Mouse (Mus musculus): ENCODE data around the gene Shld1. TPM values are rescaled to one million over a fixed set of nuclear protein-coding genes. Genes with fewer than 3 reads are reported as not detected.

The Shld1 gene
- total RNA-seq (2021), result 1 to 10 TPM; 7.7 to 9.0 TPM

DNA sequence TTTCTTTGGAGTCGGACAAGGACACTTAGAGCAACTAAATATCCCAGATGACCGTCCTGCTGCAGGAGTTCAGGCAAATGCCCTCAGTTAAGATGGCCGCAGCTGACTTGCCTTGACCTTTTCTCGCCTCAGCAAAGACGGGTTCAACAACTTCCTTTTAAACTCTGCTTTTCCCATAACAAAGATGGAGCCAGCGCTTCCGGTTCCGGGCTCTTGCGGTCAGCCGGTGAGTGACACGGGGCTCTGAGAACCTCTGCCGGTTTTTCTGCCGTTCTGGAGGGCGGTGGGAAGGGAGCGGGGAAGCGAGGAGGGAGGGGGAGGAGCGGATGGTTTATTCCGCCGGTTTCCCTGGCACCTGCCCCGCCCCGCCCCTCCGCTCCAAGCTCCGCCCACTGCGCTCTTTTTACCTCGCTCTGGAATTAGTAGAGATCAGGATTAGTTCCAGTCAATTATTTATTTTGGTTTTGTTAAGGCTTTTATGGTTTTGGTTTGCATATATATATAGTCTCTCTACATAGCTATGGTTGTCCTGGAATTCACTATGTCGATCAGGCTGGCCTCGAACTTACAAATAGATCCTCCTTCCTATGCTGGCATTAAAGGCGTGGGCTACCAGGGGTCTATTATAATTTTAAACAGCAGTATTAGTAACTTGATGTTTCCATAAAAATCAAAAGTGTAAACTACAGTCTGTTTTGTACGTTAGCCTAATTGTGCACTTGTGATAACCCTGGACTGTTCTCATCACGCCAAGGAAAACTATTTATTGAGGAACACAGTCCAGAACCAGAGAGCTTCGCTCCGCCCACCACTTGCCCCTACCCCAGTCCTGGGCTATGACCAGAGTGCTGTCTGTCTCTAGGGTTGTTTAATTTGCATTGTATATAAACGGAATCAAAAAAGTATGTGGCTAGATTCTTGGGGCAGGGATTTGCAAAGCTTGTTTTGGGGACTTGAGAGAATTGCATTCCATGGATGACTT, at the start of gene Shld1:
Gene Shld1 (plus strand): TSS at position 176 of the 982 bp plus-strand sequence.
- peak; percentile 92 to 93 for DNase-seq (ENCODE audit: extremely low spot score in 1 of 2, low spot score in 2 of 2)
- intact Hi-C loops (cut with DNase I), result loop anchor here (2.0 to 5.0 kb wide), 2 partner anchors 80 to 110 kb away; no protein-coding TSS in a partner anchor

- no peak for DNase-seq (ENCODE audit: extremely low spot score in 1 of 2, low spot score in 2 of 2)
Observed at GRCm38 (mm10) chr2:132638306-132638705, 48.4 kb upstream of the Shld1 start.

DNA sequence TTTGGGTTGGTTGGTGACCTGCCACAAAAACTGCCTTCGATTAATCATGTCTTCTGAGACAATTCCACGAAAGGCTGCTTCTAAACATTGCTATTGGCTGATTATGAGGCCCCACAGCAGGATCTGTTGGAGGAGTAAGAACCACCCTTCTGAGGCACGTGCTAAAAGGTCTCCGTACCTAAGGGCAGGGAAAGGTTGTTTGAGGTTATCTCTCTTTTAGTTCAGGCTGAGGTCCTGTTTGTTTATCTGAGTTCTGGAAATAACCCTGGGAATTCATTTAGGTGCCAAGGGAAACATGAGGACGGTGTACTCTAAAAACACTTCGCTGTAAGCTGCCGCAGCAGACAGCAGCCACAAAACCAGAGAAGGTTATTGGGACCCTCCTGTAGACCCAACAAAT, 47.4 kb upstream of the Shld1 start:
- no peak for DNase-seq (ENCODE audit: extremely low spot score in 1 of 2, low spot score in 2 of 2)
- intact Hi-C loops (cut with DNase I), result no loop called here

More at GRCm38 (mm10) chr2:132638306-132638705, 48.4 kb upstream of the Shld1 start:
- intact Hi-C loops (cut with DNase I), result no loop called here

DNA sequence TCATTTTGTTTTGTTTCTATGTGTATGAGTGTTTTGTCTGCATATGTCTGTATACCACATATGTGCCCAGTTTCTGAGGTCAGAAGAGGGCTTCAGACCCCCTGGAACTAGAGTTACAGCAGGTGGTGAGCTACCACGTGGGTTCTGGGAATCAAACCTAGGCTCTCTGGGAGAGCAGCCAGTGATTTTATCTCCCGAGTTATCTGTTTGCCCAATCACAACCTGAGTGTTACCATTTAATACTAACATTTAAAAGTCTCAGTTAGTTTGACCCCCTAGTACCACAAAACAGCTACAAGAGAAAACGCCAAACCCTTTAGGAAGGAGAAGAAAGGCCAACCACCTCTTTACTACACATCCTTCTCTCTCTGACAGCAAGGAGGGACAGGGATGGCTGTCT, 45.5 kb upstream of the Shld1 start:
- DNase-seq (ENCODE audit: extremely low spot score in 1 of 2, low spot score in 2 of 2), result no peak
- intact Hi-C loops (cut with DNase I), result no loop called here

- intact Hi-C loops (cut with DNase I), result no loop called here
- DNase-seq (ENCODE audit: extremely low spot score in 1 of 2, low spot score in 2 of 2), result no peak
Observed at GRCm38 (mm10) chr2:132643161-132643560, 43.6 kb upstream of the Shld1 start.

GRCm38 (mm10) chr2:132646856-132647745, 39.6 kb upstream of the Shld1 start:
- DNase-seq (ENCODE audit: extremely low spot score in 1 of 2, low spot score in 2 of 2), result no peak
- intact Hi-C loops (cut with DNase I), result no loop called here

- DNase-seq (ENCODE audit: extremely low spot score in 1 of 2, low spot score in 2 of 2), result no peak
- intact Hi-C loops (cut with DNase I), result no loop called here
Observed at GRCm38 (mm10) chr2:132649352-132649870, 37.3 kb upstream of the Shld1 start.

DNA sequence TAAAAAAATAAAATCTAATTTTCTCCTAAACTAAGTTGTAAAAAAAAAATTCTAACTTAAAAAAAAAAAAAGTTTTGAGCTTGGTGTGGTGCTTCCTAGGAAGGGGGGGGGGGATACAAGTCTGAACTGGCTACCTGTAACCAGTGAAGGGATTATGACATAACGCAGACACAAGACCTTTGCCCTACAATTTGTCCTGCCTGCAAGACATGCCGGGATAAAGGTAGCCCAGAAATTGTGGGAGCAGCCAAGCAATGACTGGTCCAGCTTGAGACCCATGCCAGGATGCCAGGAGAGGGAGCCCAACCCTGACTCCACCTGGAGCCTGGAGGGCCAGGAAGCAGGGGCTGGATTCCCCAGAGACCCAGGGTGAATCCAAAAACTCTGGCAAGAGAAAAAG, 36.2 kb upstream of the Shld1 start:
- intact Hi-C loops (cut with DNase I), result no loop called here
- no peak for DNase-seq (ENCODE audit: extremely low spot score in 1 of 2, low spot score in 2 of 2)

DNA sequence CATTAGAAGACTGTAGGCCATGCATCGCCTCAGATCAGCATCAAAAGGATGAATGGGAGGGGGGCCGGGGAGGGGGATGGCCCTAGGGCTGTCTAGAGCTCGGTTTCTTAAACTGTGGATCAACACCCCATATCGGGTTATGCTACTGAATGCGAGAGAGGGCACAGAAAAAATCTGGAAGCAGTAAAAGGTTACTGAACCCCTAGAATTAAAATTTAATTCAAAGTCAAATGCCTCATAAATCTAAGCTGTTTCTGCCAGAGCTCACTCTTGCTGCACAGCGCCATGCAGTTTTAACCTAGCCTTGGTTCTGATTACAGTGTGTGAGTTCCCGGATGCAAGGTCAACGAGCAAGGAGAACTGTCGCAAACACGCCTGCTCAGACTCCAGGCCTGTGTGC, 34.3 kb upstream of the Shld1 start:
- intact Hi-C loops (cut with DNase I), result no loop called here
- DNase-seq (ENCODE audit: extremely low spot score in 1 of 2, low spot score in 2 of 2), result no peak

DNA sequence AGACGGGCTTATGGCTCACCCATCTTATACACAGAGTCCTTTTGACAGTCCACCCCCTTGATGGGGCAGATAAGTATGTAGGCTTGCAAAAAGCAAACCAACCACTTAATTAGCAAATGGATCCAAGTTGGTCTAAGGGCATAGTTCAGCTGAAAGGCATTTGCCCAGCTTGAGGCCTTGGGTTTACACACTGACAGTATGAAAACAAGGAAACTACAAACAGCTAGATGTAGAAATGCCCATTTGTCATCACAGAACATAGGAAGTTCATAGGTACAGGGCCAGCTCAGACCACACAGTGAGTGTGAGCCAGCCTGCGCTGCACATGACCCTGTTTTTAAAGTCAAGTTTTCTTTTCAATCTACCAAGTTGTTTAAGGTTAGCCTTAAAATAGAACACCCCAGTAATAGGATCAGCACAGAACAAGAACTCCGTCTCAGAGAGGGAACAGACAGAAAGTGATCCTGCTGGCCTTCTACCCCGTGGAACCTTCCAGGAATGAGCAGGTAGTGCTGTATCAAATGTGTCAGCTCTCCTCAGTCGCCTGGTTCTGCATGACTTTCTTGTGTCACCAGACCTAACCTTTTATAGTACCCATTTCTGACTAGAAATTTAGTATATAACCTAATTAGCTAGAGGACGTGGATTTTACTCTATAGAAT, 31.8 kb upstream of the Shld1 start:
- intact Hi-C loops (cut with DNase I), result no loop called here

DNA sequence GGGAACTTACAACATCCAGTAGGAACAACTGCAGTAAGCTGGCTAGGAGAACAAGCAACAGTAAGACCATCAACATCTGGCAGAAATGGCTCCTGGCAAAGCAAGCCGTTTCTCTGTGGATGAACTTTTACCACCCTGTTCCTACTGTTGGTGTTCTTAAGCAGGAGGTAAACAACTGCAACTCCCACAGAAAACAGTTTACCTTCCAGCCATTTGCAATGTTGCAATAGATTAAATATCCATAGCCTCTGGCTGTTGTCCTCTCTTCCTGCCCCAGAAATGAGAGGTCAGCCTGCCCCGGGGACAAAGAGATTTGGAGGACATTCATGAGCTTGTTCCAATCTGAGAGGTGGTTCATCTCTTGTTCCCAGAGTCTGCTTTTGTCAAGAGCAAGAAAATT, 29.5 kb upstream of the Shld1 start:
- intact Hi-C loops (cut with DNase I), result no loop called here
- no peak for DNase-seq (ENCODE audit: extremely low spot score in 1 of 2, low spot score in 2 of 2)

More for the DNA sequence above, 31.8 kb upstream of the Shld1 start:
- no peak for DNase-seq (ENCODE audit: extremely low spot score in 1 of 2, low spot score in 2 of 2)

DNA sequence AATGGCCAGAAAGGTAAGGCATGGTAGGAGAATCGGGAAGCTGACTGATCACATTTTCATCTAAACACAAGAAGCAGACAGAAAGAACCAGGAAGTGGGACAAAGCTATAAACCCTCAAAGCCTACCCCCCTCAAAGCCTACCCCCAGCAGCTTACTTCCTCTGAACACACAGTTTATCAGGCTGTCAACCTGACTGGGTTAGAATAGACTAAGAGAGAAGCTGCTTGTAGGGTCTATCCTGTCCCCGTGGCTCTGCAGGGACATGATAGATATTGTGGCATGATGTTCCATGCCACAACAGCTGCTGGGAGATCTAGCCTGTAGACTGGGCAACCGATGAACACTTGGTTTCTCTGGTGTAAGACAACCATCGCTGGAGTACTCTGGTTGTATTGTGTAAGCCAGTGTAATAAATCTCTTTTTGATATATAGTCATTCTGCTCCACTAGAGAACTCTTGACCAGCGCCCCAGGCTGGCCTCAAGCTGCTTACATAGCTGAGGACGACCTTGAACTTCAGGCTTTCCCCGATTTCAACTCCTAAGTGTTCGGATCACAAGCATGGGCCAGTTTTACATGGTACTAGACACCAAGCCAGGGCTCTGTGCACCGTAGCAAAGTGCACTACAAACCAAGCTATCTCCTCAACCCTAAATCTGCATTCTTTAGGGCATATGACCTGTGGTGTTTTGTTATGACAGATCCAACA, 28.2 kb upstream of the Shld1 start:
- intact Hi-C loops (cut with DNase I), result no loop called here
- DNase-seq (ENCODE audit: extremely low spot score in 1 of 2, low spot score in 2 of 2), result no peak

DNA sequence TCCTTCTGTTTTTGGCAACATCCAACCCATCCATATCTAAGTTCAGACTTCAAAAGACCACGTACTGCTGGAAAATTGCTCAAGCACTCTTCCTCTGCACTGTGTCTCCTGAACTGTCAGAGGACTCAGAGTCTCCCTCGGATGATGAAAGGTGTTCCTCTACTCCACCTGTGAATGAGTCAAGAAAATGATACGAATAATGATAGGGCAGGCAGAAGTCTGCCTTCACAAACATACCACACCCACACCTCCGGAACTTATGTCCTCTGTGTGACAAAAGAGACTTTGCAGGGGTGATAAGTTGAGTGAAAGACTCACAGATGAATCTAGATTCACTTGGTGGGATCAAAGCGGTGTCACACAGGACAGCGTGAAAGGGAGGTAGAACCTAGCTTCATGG, 17.6 kb upstream of the Shld1 start:
- no peak for DNase-seq (ENCODE audit: extremely low spot score in 1 of 2, low spot score in 2 of 2)
- intact Hi-C loops (cut with DNase I), result no loop called here

DNA sequence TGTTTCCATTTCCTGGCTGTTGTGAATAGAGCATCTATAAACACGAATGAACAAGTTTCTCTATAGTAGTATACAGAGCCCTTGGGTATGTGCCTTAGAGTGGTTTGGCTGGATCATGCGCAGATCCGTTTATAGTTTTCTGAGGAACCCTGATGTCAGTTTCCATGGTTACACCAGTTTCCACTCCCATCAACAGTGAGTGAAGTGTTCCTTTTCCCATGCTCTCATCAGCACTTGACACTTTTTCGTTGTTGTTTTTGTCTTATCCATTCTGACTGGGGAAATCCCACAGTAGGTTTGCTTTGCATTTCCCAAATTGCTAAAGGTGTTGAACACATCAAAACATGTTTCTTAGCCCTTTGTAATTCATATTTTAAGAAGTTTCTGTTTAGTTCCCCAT, 16.4 kb upstream of the Shld1 start:
- DNase-seq (ENCODE audit: extremely low spot score in 1 of 2, low spot score in 2 of 2), result no peak
- intact Hi-C loops (cut with DNase I), result no loop called here

DNA sequence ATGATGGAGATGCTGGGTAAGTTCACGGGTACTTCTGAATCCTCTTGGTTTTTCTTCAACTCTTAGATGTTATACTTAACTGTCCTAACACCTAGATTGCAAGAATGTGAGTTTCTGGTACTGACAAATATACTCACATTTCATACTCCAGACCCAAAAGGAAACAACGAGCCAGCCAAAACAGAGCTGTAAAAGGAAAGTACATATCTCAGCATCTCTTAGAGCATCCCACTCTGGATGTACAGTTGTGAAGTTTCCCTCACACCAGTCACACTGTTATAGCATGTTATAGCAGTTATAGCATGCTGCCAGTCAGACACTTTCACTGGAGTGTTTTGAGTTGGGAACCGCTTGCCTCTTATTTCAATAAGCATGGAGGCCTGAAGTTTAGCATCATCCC, 14.6 kb upstream of the Shld1 start:
- no peak for DNase-seq (ENCODE audit: extremely low spot score in 1 of 2, low spot score in 2 of 2)
- intact Hi-C loops (cut with DNase I), result no loop called here

DNA sequence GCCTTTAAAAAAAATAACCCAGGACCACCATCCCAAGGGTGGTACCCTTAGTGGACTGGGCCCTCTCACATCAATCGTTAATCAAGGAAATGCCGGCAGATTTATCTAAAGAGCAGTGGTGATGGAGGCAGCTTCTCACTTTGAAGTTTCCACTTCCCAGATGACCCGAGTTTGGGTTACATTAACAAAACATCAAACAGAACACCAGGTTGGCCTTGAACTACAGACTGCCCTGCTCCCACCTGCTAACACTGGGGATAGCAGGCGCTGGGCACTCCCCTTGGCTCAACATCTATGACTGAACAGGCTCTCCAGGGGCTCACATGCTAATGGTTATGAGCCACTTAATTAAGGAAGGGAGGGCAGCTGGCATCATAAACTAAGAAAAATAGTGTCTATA, 10.6 kb upstream of the Shld1 start:
- intact Hi-C loops (cut with DNase I), result no loop called here
- no peak for DNase-seq (ENCODE audit: extremely low spot score in 1 of 2, low spot score in 2 of 2)

GRCm38 (mm10) chr2:132685001-132685400, 1.7 kb upstream of the Shld1 start:
- intact Hi-C loops (cut with DNase I), result loop anchor here (5.0 kb wide), 1 partner anchor 78 kb away; no protein-coding TSS in a partner anchor

DNA sequence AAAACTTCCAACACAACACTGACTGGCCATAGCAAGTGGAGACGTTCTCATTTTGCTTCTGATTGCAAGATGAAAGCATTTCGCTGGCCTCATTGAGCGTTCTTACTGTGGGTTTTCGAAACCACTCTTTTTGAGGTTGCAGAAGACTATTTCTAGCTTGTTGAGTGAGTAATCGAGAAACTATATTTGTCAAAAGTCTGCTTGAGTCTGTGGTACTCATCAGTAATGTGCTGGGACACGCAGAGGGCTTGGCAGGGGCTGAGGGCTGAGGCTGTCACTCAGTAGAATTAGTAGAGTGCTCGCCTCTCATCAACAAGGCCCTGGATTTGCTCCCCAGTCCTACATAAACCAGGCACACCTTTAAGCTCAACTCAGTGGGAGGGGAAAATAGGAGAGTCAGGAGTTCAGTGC, 1.9 kb downstream of the Shld1 start:
- no peak for DNase-seq (ENCODE audit: extremely low spot score in 1 of 2, low spot score in 2 of 2)
- intact Hi-C loops (cut with DNase I), result loop anchor here (5.0 kb wide), 1 partner anchor 81 kb away; no protein-coding TSS in a partner anchor

More at GRCm38 (mm10) chr2:132685001-132685400, 1.7 kb upstream of the Shld1 start:
- no peak for DNase-seq (ENCODE audit: extremely low spot score in 1 of 2, low spot score in 2 of 2)
